Mouse (Mus musculus): ENCODE results near the gene Baz2b. TPM values are rescaled to one million over a fixed set of nuclear protein-coding genes. Genes with fewer than 3 reads are reported as not detected.

The Baz2b gene
- polyA plus RNA-seq, 1 experiment from 2014 or later: 19.7 TPM

- no peak overlapping the region for H3K27ac ChIP-seq (ENCODE audit: low read depth)
- no peaks in the 10 kb centered on the region for H3K9me3 ChIP-seq (ENCODE audit: low read length)
- DNase-seq (no peak), ATAC-seq (no peak)
- H3K36me3 ChIP-seq (replicated peaks; ENCODE audit: insufficient read depth, low read length): no peaks in the 10 kb centered on the region
- no peak overlapping the region for H3K9ac ChIP-seq (replicated peaks)
- no peak overlapping the region for H3K4me2 ChIP-seq (ENCODE audit: low read depth, low read length)
- H3K27me3 ChIP-seq (ENCODE audit: insufficient read depth, low read length): no peaks in the 10 kb centered on the region
- 81% methylated on average over 11 of the region's 11 CpGs for WGBS (ENCODE audit: insufficient replicate concordance)
- TF ChIP-seq CTCF (IDR thresholded peaks at IDR 0.05; ENCODE audit: low read depth): no peak
- TF ChIP-seq EP300 (IDR thresholded peaks at IDR 0.05; ENCODE audit: low read depth): no peak
- H3K4me1 ChIP-seq (ENCODE audit: insufficient read depth): peaks cover 5% of the 10 kb centered on the region
- H3K4me3 ChIP-seq (ENCODE audit: low read depth, low read length): no peak overlapping the region
These were observed 156.2 kb downstream of the Baz2b start for GRCm38 (mm10) chr2:60053222-60054010.

DNA sequence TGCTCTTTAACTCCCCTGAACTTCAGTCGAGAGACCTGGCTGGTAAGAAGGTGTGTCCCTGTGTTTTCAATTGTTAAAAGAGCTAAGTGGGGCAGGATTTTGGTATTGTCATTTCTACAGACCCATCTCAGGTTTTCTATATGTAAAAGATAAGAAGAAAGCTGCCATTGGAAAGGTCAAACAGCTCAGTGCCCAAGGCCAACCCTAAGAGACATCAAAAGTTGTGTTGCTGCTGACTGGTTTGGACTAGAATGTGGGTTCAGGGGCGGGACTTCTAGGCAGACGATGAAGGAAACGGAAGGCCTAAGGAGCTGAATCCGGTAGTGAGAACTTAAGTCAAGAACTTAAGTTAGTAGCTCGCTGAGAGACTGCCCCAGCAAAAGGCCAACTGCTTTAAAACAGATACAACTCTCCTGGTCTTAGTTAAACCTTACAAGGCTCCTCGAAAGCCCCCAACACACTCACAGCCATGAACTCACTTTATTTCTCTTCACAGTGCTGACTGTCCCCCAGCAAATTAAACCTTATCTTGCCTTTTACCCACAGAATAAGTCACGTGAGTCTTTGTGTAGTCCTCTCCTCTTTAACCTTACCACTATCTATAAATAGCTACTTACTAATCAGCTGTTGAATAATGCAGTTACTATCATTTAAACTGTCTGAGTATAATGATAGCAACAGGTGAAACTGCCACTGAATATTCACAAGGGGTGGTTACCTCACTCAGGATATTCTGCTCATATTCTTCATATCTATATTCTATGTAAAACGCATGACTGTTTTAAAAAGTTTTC lies 158.8 kb downstream of the Baz2b start:
- Histone ChIP-seq H3K9ac (replicated peaks) (no peak overlapping the region), H3K4me2 (ENCODE audit: low read depth, low read length) (no peak overlapping the region)

GRCm38 (mm10) chr2:60049889-60050288 lies 159.8 kb downstream of the Baz2b start:
- no peak for TF ChIP-seq EP300 (IDR thresholded peaks at IDR 0.05; ENCODE audit: low read depth)
- TF ChIP-seq CTCF (IDR thresholded peaks at IDR 0.05; ENCODE audit: low read depth): no peak
- H3K9me3 ChIP-seq (ENCODE audit: low read length): no peaks in the 10 kb centered on the region
- ATAC-seq (no peak), DNase-seq (no peak)
- peaks cover 16% of the 10 kb centered on the region for H3K4me1 ChIP-seq (ENCODE audit: insufficient read depth)
- H3K27ac ChIP-seq (ENCODE audit: low read depth): no peak overlapping the region
- no peak overlapping the region for H3K4me3 ChIP-seq (ENCODE audit: low read depth, low read length)
- H3K36me3 ChIP-seq (replicated peaks; ENCODE audit: insufficient read depth, low read length): no peaks in the 10 kb centered on the region
- no peak overlapping the region for H3K9ac ChIP-seq (replicated peaks)
- H3K27me3 ChIP-seq (ENCODE audit: insufficient read depth, low read length): no peaks in the 10 kb centered on the region
- H3K4me2 ChIP-seq (ENCODE audit: low read depth, low read length): no peak overlapping the region
- WGBS (ENCODE audit: insufficient replicate concordance): 61% methylated on average over 4 of the region's 4 CpGs

More for the DNA sequence above, 158.8 kb downstream of the Baz2b start:
- Histone ChIP-seq H3K27ac (ENCODE audit: low read depth) (no peak overlapping the region), H3K36me3 (replicated peaks; ENCODE audit: insufficient read depth, low read length) (no peaks in the 10 kb centered on the region), H3K4me3 (ENCODE audit: low read depth, low read length) (no peak overlapping the region), H3K4me1 (ENCODE audit: insufficient read depth) (peaks cover 18% of the 10 kb centered on the region), H3K9me3 (ENCODE audit: low read length) (no peaks in the 10 kb centered on the region), H3K27me3 (ENCODE audit: insufficient read depth, low read length) (no peaks in the 10 kb centered on the region)
- ATAC-seq: no peak
- no peak for TF ChIP-seq CTCF (IDR thresholded peaks at IDR 0.05; ENCODE audit: low read depth)
- no peak for TF ChIP-seq EP300 (IDR thresholded peaks at IDR 0.05; ENCODE audit: low read depth)
- DNase-seq: no peak
- WGBS (ENCODE audit: insufficient replicate concordance): 57% methylated on average over 9 of the region's 9 CpGs

DNA sequence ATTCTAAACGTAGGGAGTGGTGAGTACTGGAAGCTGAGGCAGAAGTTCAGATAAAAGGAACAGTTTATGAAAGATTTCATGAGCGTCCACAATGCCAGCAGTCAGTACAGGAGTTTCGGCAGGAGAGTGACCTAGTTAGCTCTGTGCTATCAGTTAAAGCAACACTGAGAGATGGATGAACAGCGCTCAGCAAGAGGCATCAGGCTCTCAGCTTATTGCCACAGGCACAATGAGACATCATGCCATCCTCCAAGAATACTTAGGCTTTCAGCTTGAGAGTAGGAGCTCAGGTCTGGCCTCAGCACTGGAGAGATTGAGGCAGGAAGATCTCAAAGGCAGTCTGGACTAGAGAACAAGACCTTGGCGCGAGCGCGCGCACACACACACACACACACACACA lies 160.3 kb downstream of the Baz2b start:
- Histone ChIP-seq H3K9ac (replicated peaks) (no peak overlapping the region), H3K4me3 (ENCODE audit: low read depth, low read length) (no peak overlapping the region), H3K4me1 (ENCODE audit: insufficient read depth) (peaks cover 16% of the 10 kb centered on the region), H3K36me3 (replicated peaks; ENCODE audit: insufficient read depth, low read length) (no peaks in the 10 kb centered on the region), H3K4me2 (ENCODE audit: low read depth, low read length) (no peak overlapping the region), H3K27me3 (ENCODE audit: insufficient read depth, low read length) (no peaks in the 10 kb centered on the region), H3K27ac (ENCODE audit: low read depth) (no peak overlapping the region), H3K9me3 (ENCODE audit: low read length) (no peaks in the 10 kb centered on the region)
- ATAC-seq: no peak
- WGBS (ENCODE audit: insufficient replicate concordance): 86% methylated on average over 9 of the region's 9 CpGs
- TF ChIP-seq CTCF (IDR thresholded peaks at IDR 0.05; ENCODE audit: low read depth) (no peak), EP300 (IDR thresholded peaks at IDR 0.05; ENCODE audit: low read depth) (no peak)
- no peak for DNase-seq

DNA sequence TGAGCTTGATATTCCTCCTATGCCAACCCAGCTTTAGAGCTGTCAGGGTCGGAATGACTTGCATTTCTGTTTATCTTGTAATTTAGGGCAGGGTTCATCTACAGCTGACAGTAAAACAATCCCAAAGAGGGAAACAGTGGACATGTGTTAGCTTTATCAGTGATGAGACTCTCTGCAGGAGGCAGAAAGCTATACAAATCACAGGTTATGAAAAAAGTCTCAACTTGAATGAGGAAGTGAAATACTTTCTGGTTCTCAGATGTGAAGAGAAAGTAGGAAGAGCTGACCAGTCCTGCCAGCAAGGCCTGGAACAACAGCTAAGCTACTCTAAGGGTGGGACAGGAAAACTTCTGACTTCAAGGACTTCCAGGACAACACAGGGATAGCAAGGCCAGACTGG lies 163.6 kb downstream of the Baz2b start:
- Histone ChIP-seq H3K4me2 (ENCODE audit: low read depth, low read length) (no peak overlapping the region), H3K4me1 (ENCODE audit: insufficient read depth) (peaks cover 18% of the 10 kb centered on the region), H3K36me3 (replicated peaks; ENCODE audit: insufficient read depth, low read length) (no peaks in the 10 kb centered on the region), H3K27ac (ENCODE audit: low read depth) (peak overlapping the region; percentile 49; the same call in 1 of the 2 replicates), H3K4me3 (ENCODE audit: low read depth, low read length) (no peak overlapping the region), H3K9ac (replicated peaks) (no peak overlapping the region), H3K9me3 (ENCODE audit: low read length) (no peaks in the 10 kb centered on the region), H3K27me3 (ENCODE audit: insufficient read depth, low read length) (no peaks in the 10 kb centered on the region)
- 14% methylated on average over 1 of the region's 1 CpGs for WGBS (ENCODE audit: insufficient replicate concordance)
- DNase-seq: no peak
- peak; percentile 53 for TF ChIP-seq EP300 (IDR thresholded peaks at IDR 0.05; ENCODE audit: low read depth)
- TF ChIP-seq CTCF (IDR thresholded peaks at IDR 0.05; ENCODE audit: low read depth): no peak
- peak; percentile 62 for ATAC-seq

DNA sequence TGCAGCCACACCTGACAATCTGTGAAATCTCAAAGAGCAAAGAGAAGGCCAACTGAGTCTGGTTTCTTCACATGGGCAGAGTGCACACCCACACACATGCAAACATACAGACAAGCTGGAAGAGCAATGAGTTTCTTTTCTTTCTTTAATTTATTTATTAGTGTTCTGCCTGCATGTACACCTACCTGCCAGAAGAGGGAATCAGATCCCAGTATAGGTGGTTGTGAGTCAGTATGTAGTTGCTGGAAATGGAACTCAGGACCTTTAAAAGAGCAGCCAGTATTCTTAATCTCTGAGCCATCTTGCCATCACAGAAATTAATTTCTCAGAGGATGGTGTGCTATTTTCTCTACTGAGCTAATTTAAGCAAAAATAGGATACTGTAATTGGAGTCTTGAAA lies 164.7 kb downstream of the Baz2b start:
- TF ChIP-seq EP300 (IDR thresholded peaks at IDR 0.05; ENCODE audit: low read depth): no peak
- peak; percentile 56 for TF ChIP-seq CTCF (IDR thresholded peaks at IDR 0.05; ENCODE audit: low read depth)
- H3K4me3 ChIP-seq (ENCODE audit: low read depth, low read length): no peak overlapping the region
- H3K27ac ChIP-seq (ENCODE audit: low read depth): no peak overlapping the region
- peaks cover 16% of the 10 kb centered on the region for H3K4me1 ChIP-seq (ENCODE audit: insufficient read depth)
- no peaks in the 10 kb centered on the region for H3K9me3 ChIP-seq (ENCODE audit: low read length)
- no peaks in the 10 kb centered on the region for H3K36me3 ChIP-seq (replicated peaks; ENCODE audit: insufficient read depth, low read length)
- ATAC-seq (no peak), DNase-seq (no peak)
- no peaks in the 10 kb centered on the region for H3K27me3 ChIP-seq (ENCODE audit: insufficient read depth, low read length)
- H3K4me2 ChIP-seq (ENCODE audit: low read depth, low read length): no peak overlapping the region
- no peak overlapping the region for H3K9ac ChIP-seq (replicated peaks)

All from liver, postnatal 0 days (tissue).